Mouse (Mus musculus) naive thymus-derived CD4-positive, alpha-beta T cell, adult 2 months (primary cell): ENCODE measurements around the gene Gm21800.
"Not testable (repeated sequence)": the region's sequence is repeated elsewhere in the genome, so short reads cannot be mapped to it uniquely, and the experiment has no call there.

Experiments
- DNase-seq: peaks from one replicate; pipeline ENCODE4 v3.0.0-alpha.2; 2011; ENCODE audit warnings: low read depth

Gene Gm21800

DNA sequence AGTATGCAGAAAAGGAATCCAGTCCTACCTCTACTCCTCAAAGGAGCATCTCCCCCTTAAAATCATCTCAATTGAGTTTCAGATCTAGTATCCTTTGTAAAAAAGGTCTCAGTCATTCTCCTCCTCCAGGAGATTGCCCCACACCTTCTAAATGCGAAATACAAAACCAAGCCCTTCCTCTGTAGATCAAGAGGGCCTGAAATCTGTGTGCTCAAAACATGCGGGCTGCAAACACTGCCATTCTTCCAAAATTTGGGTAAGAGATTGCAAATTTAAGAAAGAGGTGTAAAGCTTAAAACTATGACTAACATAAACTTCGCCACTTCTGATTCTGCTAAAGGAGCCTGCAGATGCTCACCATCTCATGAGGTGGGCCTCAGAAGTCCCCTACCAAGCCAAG is at the start of gene Gm21800:
TSS of gene Gm21800 (plus strand) at position 301 of the 400 bp plus-strand sequence.
- DNase-seq: not testable (repeated sequence)
